Mouse (Mus musculus): ENCODE measurements at regions not wholly inside any gene's neighbourhood (a gene's known extent, or its start where the extent isn't known, plus 50 kb on each side); places are given as distances from the start of the nearest gene placed in this dataset.
"Not testable (repeated sequence)": the region's sequence is repeated elsewhere in the genome, so short reads cannot be mapped to it uniquely, and the experiment has no call there.

GRCm38 (mm10) chr15:24596242-24596641 lies 817.3 kb downstream of the Basp1 start:
- peak; percentile 28 to 33 for DNase-seq

GRCm38 (mm10) chr15:24588943-24589342 lies 824.6 kb downstream of the Basp1 start:
- DNase-seq = peak in 1 of 2 experiments; percentile 50

GRCm38 (mm10) chr15:24566981-24567380 lies 846.6 kb downstream of the Basp1 start:
- DNase-seq = no peak

- no peak for DNase-seq
Observed at GRCm38 (mm10) chr15:24556806-24557205, 856.8 kb downstream of the Basp1 start.

GRCm38 (mm10) chr15:24550108-24550507 lies 863.5 kb downstream of the Basp1 start:
- DNase-seq = no peak

GRCm38 (mm10) chr15:24530065-24530464 lies 883.5 kb downstream of the Basp1 start:
- no peak for DNase-seq

- DNase-seq = no peak
Observed at GRCm38 (mm10) chr15:24527379-24527778, 886.2 kb downstream of the Basp1 start.

GRCm38 (mm10) chr15:24513926-24514325 lies 899.6 kb downstream of the Basp1 start:
- DNase-seq = no peak

GRCm38 (mm10) chr15:24501907-24502559 lies 911.5 kb downstream of the Basp1 start:
- DNase-seq = no peak

GRCm38 (mm10) chr15:24486235-24486634 lies 927.3 kb downstream of the Basp1 start:
- no peak for DNase-seq

- no peak for DNase-seq
Observed at GRCm38 (mm10) chr15:24468239-24468638, 945.3 kb downstream of the Basp1 start.

GRCm38 (mm10) chr15:24457726-24458125 lies 955.8 kb downstream of the Basp1 start:
- no peak for DNase-seq

- no peak for DNase-seq
Observed at GRCm38 (mm10) chr15:24433083-24433482, 980.5 kb downstream of the Basp1 start.

GRCm38 (mm10) chr15:24429154-24429553 lies 984.4 kb downstream of the Basp1 start:
- no peak for DNase-seq

GRCm38 (mm10) chr15:24422333-24422942 lies 991.1 kb downstream of the Basp1 start:
- DNase-seq = no peak

GRCm38 (mm10) chr15:24419736-24420135 lies 993.8 kb downstream of the Basp1 start:
- DNase-seq = no peak

- DNase-seq = no peak
Observed at GRCm38 (mm10) chr15:24419186-24419585, 994.4 kb downstream of the Basp1 start.

- no peak for DNase-seq
Observed at GRCm38 (mm10) chr15:24407691-24408090, 1005.9 kb downstream of the Basp1 start.

GRCm38 (mm10) chr15:24405305-24405704 lies 1008.3 kb downstream of the Basp1 start:
- DNase-seq = no peak

GRCm38 (mm10) chr15:24400088-24400487 lies 1013.5 kb downstream of the Basp1 start:
- DNase-seq = no peak

- DNase-seq = no peak
Observed at GRCm38 (mm10) chr15:24358398-24358797, 1055.2 kb downstream of the Basp1 start.

GRCm38 (mm10) chr15:24348975-24349560 lies 1064.5 kb downstream of the Basp1 start:
- no peak for DNase-seq

- not testable (repeated sequence) for DNase-seq
Observed at GRCm38 (mm10) chr15:24335876-24336275, 1077.7 kb downstream of the Basp1 start.

- not testable (repeated sequence) for DNase-seq
Observed at GRCm38 (mm10) chr15:24303123-24303522, 1110.4 kb downstream of the Basp1 start.
